Mouse (Mus musculus) adrenal gland, postnatal 10 days (tissue): ENCODE measurements around the gene Katnb1. TPM values are rescaled to one million over a fixed set of nuclear protein-coding genes. Genes with fewer than 3 reads are reported as not detected.

ENCODE experiments used
- DNase-seq: peaks from one replicate; pipeline ENCODE4 v3.0.0; 2021; ENCODE audit warnings: mixed read lengths
- total RNA-seq, 2 experiments: library from RNA; stranded (reverse); gene quantifications; 2 replicates each; pipeline ENCODE4 v1.2.3; 2021

Katnb1 gene
- total RNA-seq, 2 experiments from 2014 or later: 9.4 to 16.1 TPM

GRCm38 (mm10) chr8:95140555-95140954 lies 59.6 kb downstream of the Katnb1 start:
- no peak for DNase-seq

GRCm38 (mm10) chr8:95141026-95141425 lies 60.0 kb downstream of the Katnb1 start:
- DNase-seq: no peak

- peak; percentile 45 for DNase-seq
Measured at GRCm38 (mm10) chr8:95141469-95142074, 60.6 kb downstream of the Katnb1 start.

DNA sequence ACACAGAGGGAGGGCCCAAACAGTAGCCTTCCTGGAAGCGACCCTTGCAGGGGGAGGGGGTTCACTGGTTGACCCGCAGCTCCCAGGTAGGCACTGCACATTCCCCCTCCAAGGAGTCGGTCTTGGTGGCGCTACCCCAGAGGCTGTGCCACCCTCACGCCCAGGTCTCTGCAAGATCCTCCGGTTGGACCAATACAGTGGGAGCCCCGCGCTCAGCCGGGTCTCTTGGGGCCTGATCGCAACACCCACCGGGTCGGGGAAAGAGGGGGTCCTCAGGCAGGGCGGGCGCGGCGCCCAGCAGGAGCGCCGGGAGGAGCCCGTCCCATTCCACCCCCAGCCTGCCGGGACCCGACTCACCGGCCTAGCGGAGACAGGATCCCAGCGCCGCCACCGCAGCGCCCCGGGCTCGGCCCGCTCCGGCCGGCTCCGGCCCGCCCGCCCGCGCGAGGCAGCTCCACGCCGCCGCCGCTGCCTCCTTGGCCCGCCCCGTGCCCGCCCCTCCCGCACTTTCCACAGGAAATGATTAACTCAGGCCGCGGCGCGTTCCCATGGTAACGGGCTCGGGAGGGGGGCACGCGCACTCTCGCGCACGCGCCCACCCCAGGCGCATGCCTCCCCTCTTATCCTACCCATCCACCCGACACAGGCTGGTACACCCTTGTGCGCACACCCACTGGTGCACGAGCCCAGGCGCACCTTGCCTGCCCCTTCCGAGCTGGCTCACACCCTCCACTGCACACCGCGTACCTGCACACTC lies 61.3 kb downstream of the Katnb1 start:
- DNase-seq: peak; percentile 86

GRCm38 (mm10) chr8:95142985-95143804 lies 62.2 kb downstream of the Katnb1 start:
- DNase-seq: peak; percentile 39

DNA sequence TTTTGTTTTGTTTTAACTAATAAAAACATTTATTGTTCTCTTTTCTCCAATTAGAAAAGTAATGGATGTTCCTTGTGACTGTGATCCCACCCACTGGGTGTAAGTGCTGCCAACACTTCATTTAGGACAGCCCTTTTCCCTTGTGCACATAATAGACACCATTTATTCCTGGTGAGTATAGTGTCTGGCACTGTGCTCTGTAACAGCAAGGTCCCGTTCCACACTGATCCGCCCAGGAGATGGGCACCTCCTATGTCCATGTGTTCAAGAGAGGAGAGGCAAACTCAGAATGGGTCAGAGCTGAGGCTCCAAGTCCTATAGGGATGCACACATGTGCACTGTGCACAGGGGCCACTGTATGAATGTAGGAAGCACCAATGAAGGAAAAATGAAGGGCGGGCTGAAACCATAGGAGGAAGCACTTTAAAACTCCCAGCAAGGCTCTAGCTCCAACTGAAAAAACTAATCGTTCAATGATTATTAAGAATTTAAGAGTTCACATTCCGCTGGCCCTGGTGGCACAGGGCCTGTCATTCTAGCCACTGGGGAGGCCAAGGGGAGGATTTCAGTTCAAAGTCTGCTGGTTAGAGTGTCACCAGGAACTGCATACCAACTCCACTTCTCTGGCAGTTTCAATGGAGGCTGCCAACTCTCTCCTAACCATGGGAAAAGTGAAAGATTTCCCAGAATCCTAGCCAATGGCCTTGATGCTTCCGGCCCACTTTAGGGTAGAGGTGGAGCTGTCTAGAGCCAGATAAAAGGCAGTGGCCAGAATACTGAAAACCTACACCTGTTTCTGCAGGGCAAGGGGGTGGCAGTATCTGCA lies 63.0 kb downstream of the Katnb1 start:
- DNase-seq: peak; percentile 39

DNA sequence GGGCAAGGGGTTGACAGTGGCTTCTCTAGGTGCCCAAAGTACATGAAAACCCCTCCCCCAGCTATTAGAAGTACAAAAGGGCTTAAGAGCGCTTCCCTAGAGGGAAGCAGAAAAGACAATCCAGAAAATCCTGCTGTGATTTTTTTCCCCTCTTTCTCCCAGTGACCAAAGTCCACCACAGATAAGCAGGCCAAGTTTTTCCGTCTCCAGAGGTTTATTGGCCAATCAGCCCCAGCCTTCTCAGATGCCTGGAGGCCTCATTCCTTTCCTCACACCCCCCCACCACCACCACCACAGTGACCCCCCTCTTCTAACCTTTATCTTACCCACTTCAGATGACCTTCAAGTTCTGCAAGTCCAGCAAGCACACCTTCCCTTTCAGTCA lies 63.6 kb downstream of the Katnb1 start:
- DNase-seq: no peak

- peak; percentile 62 for DNase-seq
Measured at GRCm38 (mm10) chr8:95146044-95146745, 65.2 kb downstream of the Katnb1 start.

GRCm38 (mm10) chr8:95146846-95147245 lies 65.9 kb downstream of the Katnb1 start:
- DNase-seq: no peak

DNA sequence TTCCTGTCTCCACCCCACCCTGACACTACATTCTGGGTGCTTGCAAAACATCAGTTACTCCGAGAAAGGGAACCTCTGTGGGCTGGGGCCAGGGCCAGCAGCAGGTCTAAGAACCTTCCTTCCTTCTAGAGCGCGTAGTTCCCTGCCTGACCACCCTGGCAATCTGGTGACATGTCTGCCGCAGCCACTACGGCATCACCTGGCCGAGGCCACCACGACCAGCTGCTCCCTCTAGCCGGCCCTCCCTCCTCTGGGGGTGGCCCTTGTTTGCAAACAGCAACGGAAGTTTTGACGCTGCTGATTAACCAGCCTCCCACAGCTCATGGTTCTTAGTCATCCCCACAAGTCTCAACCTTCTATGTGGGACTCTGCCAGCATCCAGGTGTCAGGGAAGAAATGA lies 68.4 kb downstream of the Katnb1 start:
- DNase-seq: no peak

GRCm38 (mm10) chr8:95150608-95151007 lies 69.6 kb downstream of the Katnb1 start:
- peak; percentile 39 for DNase-seq

Other genes starting within 250 kb of the Katnb1 start
- 100 to 1,000 TPM; 270 to 345 TPM for gene Coq9, start 242.9 kb upstream of the Katnb1 start, total RNA-seq
- gene Ciapin1, start 242.8 kb upstream of the Katnb1 start, total RNA-seq: 100 to 1,000 TPM; 101 to 127 TPM
- gene Polr2c, start 223.7 kb upstream of the Katnb1 start, total RNA-seq: 10 to 100 TPM; 56.7 to 64.3 TPM
- 10 to 100 TPM; 26.3 to 26.7 TPM for gene Dok4, start 204.9 kb upstream of the Katnb1 start, total RNA-seq
- 10 to 100 TPM; 11.0 to 11.7 TPM for gene Ccdc102a, start 163.1 kb upstream of the Katnb1 start, total RNA-seq
- gene Adgrg5, start 157.5 kb upstream of the Katnb1 start, total RNA-seq: under 1 TPM; 0.27 to 0.82 TPM
- 10 to 100 TPM; 35.9 to 48.9 TPM for gene Adgrg1, start 106.4 kb upstream of the Katnb1 start, total RNA-seq
- 1 to 10 TPM; 4.0 to 4.5 TPM for gene Adgrg3, start 63.5 kb upstream of the Katnb1 start, total RNA-seq
- gene Drc7, start 26.1 kb upstream of the Katnb1 start, total RNA-seq: not detected
- 10 to 100 TPM; 80.0 to 89.0 TPM for gene Kifc3, start 121.6 kb downstream of the Katnb1 start, total RNA-seq
- gene Cngb1, start 225.4 kb downstream of the Katnb1 start, total RNA-seq: 1 to 10 TPM in 1 of 2 experiments, under 1 TPM in 1; 0.60 to 1.5 TPM
- not detected for gene Tepp, start 229.4 kb downstream of the Katnb1 start, total RNA-seq